In genomic region chr19:11954206-11954605, GRCm38 (mm10) we compare ENCODE assay signal across 23 mouse cellular contexts. TPM values are rescaled to one million over a fixed set of nuclear protein-coding genes. Genes with fewer than 3 reads are reported as not detected.
DNase-seq lines count a peak whose midpoint lies in the region; ATAC-seq and TF ChIP-seq lines count a peak whose summit lies in the region.
"Had no signal": no experiment of that assay in that cellular context is flagged by ENCODE, and none has a peak within 500 bp of the region (broad histone marks: within the 10 kb centered on the region; RNA-seq: fewer than 3 reads in every experiment).

No protein-coding gene starts in this region.

- no peak overlapping the region for H3K4me3 ChIP-seq in heart, embryonic 11.5 days (ENCODE audit: low read depth, low read length)
- H3K4me3 ChIP-seq in small intestine, adult 2 months (ENCODE audit: low read depth, low read length) = no peak overlapping the region
- H3K4me3 ChIP-seq: embryonic facial prominence, embryonic 15.5 days; forebrain, embryonic 12.5 days; heart, embryonic 10.5 days; hindbrain, embryonic 12.5 days; intestine, embryonic 15.5 days; limb, embryonic 15.5 days had no signal

- H3K9ac ChIP-seq in heart, embryonic 11.5 days (ENCODE audit: low read depth, low read length) = no peak overlapping the region
- H3K9ac ChIP-seq: embryonic facial prominence, embryonic 15.5 days; forebrain, embryonic 12.5 days; hindbrain, embryonic 12.5 days; intestine, embryonic 15.5 days; limb, embryonic 15.5 days had no signal

- no peaks in the 10 kb centered on the region for H3K27me3 ChIP-seq in heart, embryonic 11.5 days (ENCODE audit: control insufficient read depth, insufficient read depth, low read length)
- no peaks in the 10 kb centered on the region for H3K27me3 ChIP-seq in small intestine, adult 2 months (ENCODE audit: control insufficient read depth, insufficient read depth, low read length)
- H3K27me3 ChIP-seq: embryonic facial prominence, embryonic 15.5 days; forebrain, embryonic 12.5 days; hindbrain, embryonic 12.5 days; intestine, embryonic 15.5 days; limb, embryonic 15.5 days; Patski had no signal

- 0 out of 2 replicates have a peak, but pooled peaks have one; percentile 7 for TF ChIP-seq CTCF in small intestine, adult 2 months (IDR thresholded peaks at IDR 0.05; ENCODE audit: extremely low read depth, insufficient read length, insufficient replicate concordance, low read depth, low read length)

- H3K4me2 ChIP-seq in heart, embryonic 11.5 days = 0 out of 2 replicates have a peak overlapping the region, but pooled peaks have one; percentile 14
- H3K4me2 ChIP-seq: embryonic facial prominence, embryonic 15.5 days; forebrain, embryonic 12.5 days; hindbrain, embryonic 12.5 days; intestine, embryonic 15.5 days; limb, embryonic 15.5 days had no signal

- no peak for DNase-seq in heart, postnatal 10 days
- DNase-seq in NIH3T3 (ENCODE audit: low read depth) = peak; percentile 18
- no peak for DNase-seq in neural tube, embryonic 10.5 days (ENCODE audit: extremely low spot score, low spot score)
- no peak for DNase-seq in left cerebral cortex, adult 8-10 months (ENCODE audit: low spot score in 2 of 2)
- DNase-seq: adrenal gland, postnatal 25 days; cerebellum, adult 18-20 months; cerebellum, postnatal 25 days; gastrocnemius, postnatal 14 days; heart, postnatal 14 days; layer of hippocampus, postnatal 36 days; thymus, postnatal 36 days had no signal

- 45% methylated on average over 6 of the region's 6 CpGs for WGBS in heart, embryonic 11.5 days (ENCODE audit: insufficient replicate concordance)
- WGBS in small intestine, adult 2 months = 49% methylated on average over 6 of the region's 6 CpGs

- TF ChIP-seq POLR2A in small intestine, adult 2 months (IDR thresholded peaks at IDR 0.05; ENCODE audit: low read depth, low read length) = no peak

- intact Hi-C loops in heart, postnatal 10 days (cut with DNase I) = no loop called here

- H3K36me3 ChIP-seq in heart, embryonic 11.5 days (ENCODE audit: control insufficient read depth, insufficient read depth, low read length) = no peaks in the 10 kb centered on the region
- no peaks in the 10 kb centered on the region for H3K36me3 ChIP-seq in small intestine, adult 2 months (ENCODE audit: control insufficient read depth, insufficient read depth, low read length)
- H3K36me3 ChIP-seq: embryonic facial prominence, embryonic 15.5 days; forebrain, embryonic 12.5 days; heart, embryonic 10.5 days; hindbrain, embryonic 12.5 days; intestine, embryonic 15.5 days; limb, embryonic 15.5 days had no signal

- H3K9me3 ChIP-seq in heart, embryonic 11.5 days (replicated peaks; ENCODE audit: control insufficient read depth, low read length) = no peaks in the 10 kb centered on the region
- H3K9me3 ChIP-seq: embryonic facial prominence, embryonic 15.5 days; forebrain, embryonic 12.5 days; heart, embryonic 10.5 days; hindbrain, embryonic 12.5 days; intestine, embryonic 15.5 days; limb, embryonic 15.5 days had no signal

- peaks cover 4% of the 10 kb centered on the region for H3K4me1 ChIP-seq in heart, embryonic 11.5 days (ENCODE audit: control insufficient read depth, insufficient read depth, low read length)
- H3K4me1 ChIP-seq in small intestine, adult 2 months (ENCODE audit: control insufficient read depth, insufficient read depth, insufficient read length, low read length) = no peaks in the 10 kb centered on the region; the same call in 1 of the 2 replicates
- H3K4me1 ChIP-seq: embryonic facial prominence, embryonic 15.5 days; forebrain, embryonic 12.5 days; hindbrain, embryonic 12.5 days; limb, embryonic 15.5 days had no signal

- ATAC-seq in heart, embryonic 11.5 days (replicated peaks; ENCODE audit: insufficient number of reproducible peaks, low FRiP score, low TSS enrichment) = no peak
- peak; percentile 42; the same call in 1 of the 2 replicates for ATAC-seq in granulocyte monocyte progenitor cell, adult 5-6 weeks (replicated peaks; ENCODE audit: poor library complexity, severe bottlenecking)
- ATAC-seq: intestine, embryonic 15.5 days; lung, postnatal 0 days; midbrain, embryonic 16.5 days; Patski had no signal

- H3K27ac ChIP-seq in heart, embryonic 11.5 days (ENCODE audit: low read depth, low read length) = no peak overlapping the region
- H3K27ac ChIP-seq in small intestine, adult 2 months (ENCODE audit: insufficient read depth, low read depth, low read length) = no peak overlapping the region
- H3K27ac ChIP-seq: embryonic facial prominence, embryonic 15.5 days; forebrain, embryonic 12.5 days; heart, embryonic 10.5 days; hindbrain, embryonic 12.5 days; intestine, embryonic 15.5 days; limb, embryonic 15.5 days had no signal

RNA-seq across cellular contexts. Expression of gene Osbp, which starts 11.5 kb away (rescaled TPM):
- 8.6 and 11.8 TPM in 2 replicates for polyA plus RNA-seq in heart, embryonic 11.5 days (2014; fragmentation: Nextera tagmentation; extraction: Ambion mirVana)
- 10 to 100 TPM; 74.0 to 83.6 TPM for total RNA-seq in heart, postnatal 10 days (2021)
- total RNA-seq in granulocyte monocyte progenitor cell, adult 5-6 weeks (2014; fragmentation: Nextera tagmentation) = 39.1 and 46.5 TPM in 2 replicates
- total RNA-seq in granulocyte monocyte progenitor cell, adult 5-6 weeks (2017) = 35.2 and 42.3 TPM in 2 replicates
- 7.0 and 12.0 TPM in 2 replicates for polyA plus RNA-seq in small intestine, adult 2 months (2012; rRNA removed)
- total RNA-seq in left cerebral cortex, adult 8-10 months (2022) = 10 to 100 TPM; 56.8 to 62.7 (median 59.6) TPM

RNA-seq across cellular contexts. Expression of gene Patl1, which starts 42.0 kb away (rescaled TPM):
- polyA plus RNA-seq in heart, embryonic 11.5 days (2014; fragmentation: Nextera tagmentation; extraction: Ambion mirVana) = 22.9 and 23.3 TPM in 2 replicates
- 10 to 100 TPM; 33.2 to 33.8 TPM for total RNA-seq in heart, postnatal 10 days (2021)
- total RNA-seq in granulocyte monocyte progenitor cell, adult 5-6 weeks (2014; fragmentation: Nextera tagmentation) = 33.2 and 43.7 TPM in 2 replicates
- total RNA-seq in granulocyte monocyte progenitor cell, adult 5-6 weeks (2017) = 12.6 and 12.8 TPM in 2 replicates
- polyA plus RNA-seq in small intestine, adult 2 months (2012; rRNA removed) = 6.6 and 12.2 TPM in 2 replicates
- 10 to 100 TPM; 19.4 to 22.9 (median 21.1) TPM for total RNA-seq in left cerebral cortex, adult 8-10 months (2022)
